8 mouse cellular contexts compared by ENCODE assay signal in the genomic region with DNA sequence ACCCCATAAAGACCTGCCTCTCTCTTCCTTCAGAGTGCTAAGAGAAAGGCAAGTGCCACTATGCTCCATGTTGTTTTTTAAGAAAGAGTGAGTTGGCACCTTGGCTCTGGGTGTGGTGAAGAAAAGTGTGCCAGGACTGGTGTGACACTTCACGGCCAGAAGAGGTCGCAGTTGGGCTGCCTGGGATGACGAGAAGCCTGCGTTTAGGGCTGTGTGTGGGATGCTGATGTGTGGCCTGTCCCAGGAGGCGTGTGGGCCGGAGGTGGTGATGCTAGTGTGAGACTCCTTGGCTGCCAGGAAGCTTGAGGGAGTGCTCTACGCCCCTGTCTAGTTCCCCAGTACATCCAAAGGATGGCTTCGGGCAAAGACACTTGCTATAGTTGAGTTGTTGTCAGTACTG. TPM values are rescaled to one million over a fixed set of nuclear protein-coding genes. Genes with fewer than 3 reads are reported as not detected.
A peak's percentile ranks its signal among the peaks of the same experiment; 100 is the strongest.
DNase-seq lines count a peak whose midpoint lies in the region; ATAC-seq and TF ChIP-seq lines count a peak whose summit lies in the region.

No protein-coding gene starts in this region.

- no peak for TF ChIP-seq EP300 in stomach, postnatal 0 days (optimal IDR thresholded peaks at IDR 0.05)

- TF ChIP-seq CTCF in stomach, postnatal 0 days (IDR thresholded peaks at IDR 0.05; ENCODE audit: low read depth), result peak; percentile 95

- H3K4me2 ChIP-seq in limb, embryonic 14.5 days (replicated peaks; ENCODE audit: low read depth, low read length, severe bottlenecking), result no peak overlapping the region
- H3K4me2 ChIP-seq in stomach, postnatal 0 days (replicated peaks; ENCODE audit: low read depth), result no peak overlapping the region

- WGBS in limb, embryonic 14.5 days, result 13% methylated on average over 8 of the region's 8 CpGs
- WGBS in stomach, postnatal 0 days, result 20% methylated on average over 8 of the region's 8 CpGs

- peak; percentile 64 for ATAC-seq in inflammation-experienced regulatory T-cells, adult 6 months
- ATAC-seq in limb, embryonic 14.5 days (ENCODE audit: low FRiP score, low read depth), result no peak
- ATAC-seq in monocyte, adult 5-6 weeks (replicated peaks; ENCODE audit: insufficient number of reproducible peaks, low FRiP score, low TSS enrichment, poor library complexity, severe bottlenecking), result peak; percentile 65
- ATAC-seq in stomach, postnatal 0 days (ENCODE audit: low FRiP score, low TSS enrichment), result peak; percentile 60; the same call in 1 of the 2 replicates

- peaks cover 17% of the 10 kb centered on the region; the same call in 1 of the 2 replicates for H3K4me1 ChIP-seq in limb, embryonic 14.5 days (ENCODE audit: control insufficient read depth, insufficient read depth, low read length)
- H3K4me1 ChIP-seq in stomach, postnatal 0 days (replicated peaks; ENCODE audit: control insufficient read depth, insufficient read depth), result no peaks in the 10 kb centered on the region

- H3K27ac ChIP-seq in limb, embryonic 14.5 days (replicated peaks; ENCODE audit: low read depth, low read length), result no peak overlapping the region
- H3K27ac ChIP-seq in stomach, postnatal 0 days (replicated peaks), result no peak overlapping the region

- H3K9ac ChIP-seq in limb, embryonic 14.5 days (ENCODE audit: low read depth, low read length, severe bottlenecking), result no peak overlapping the region
- no peak overlapping the region for H3K9ac ChIP-seq in stomach, postnatal 0 days (ENCODE audit: low read length)

- no peak overlapping the region for H3K4me3 ChIP-seq in limb, embryonic 14.5 days (replicated peaks; ENCODE audit: low read length)
- no peak overlapping the region for H3K4me3 ChIP-seq in stomach, postnatal 0 days (ENCODE audit: low read depth, low read length)

- DNase-seq in urinary bladder, postnatal 4 days (ENCODE audit: low spot score in 2 of 2), result peak; percentile 35 to 69
- no peak for DNase-seq in urinary bladder, adult 18-20 months (ENCODE audit: low spot score in 2 of 2)
- DNase-seq in cerebellum, adult 8-10 months, result peak; percentile 50
- DNase-seq in frontal cortex, adult 2 months (ENCODE audit: extremely low spot score in 1 of 2, low spot score in 1 of 2), result peak; percentile 44 to 85
- peak; percentile 27 for DNase-seq in limb, embryonic 14.5 days (ENCODE audit: low spot score)
- DNase-seq in stomach, postnatal 0 days (ENCODE audit: low spot score), result peak; percentile 68

- H3K27me3 ChIP-seq in limb, embryonic 14.5 days (ENCODE audit: control insufficient read depth, insufficient read depth, low read length), result no peaks in the 10 kb centered on the region
- no peaks in the 10 kb centered on the region for H3K27me3 ChIP-seq in stomach, postnatal 0 days (ENCODE audit: control insufficient read depth, insufficient read depth, low read length)

- no peaks in the 10 kb centered on the region for H3K9me3 ChIP-seq in limb, embryonic 14.5 days (ENCODE audit: control insufficient read depth, low read length)
- H3K9me3 ChIP-seq in stomach, postnatal 0 days (ENCODE audit: control insufficient read depth, low read length), result no peaks in the 10 kb centered on the region

- H3K36me3 ChIP-seq in limb, embryonic 14.5 days (ENCODE audit: control insufficient read depth, insufficient read depth, low read length), result peaks cover 7% of the 10 kb centered on the region; the same call in 1 of the 2 replicates
- H3K36me3 ChIP-seq in stomach, postnatal 0 days (ENCODE audit: control insufficient read depth, insufficient read depth, low read length), result peaks cover 2% of the 10 kb centered on the region; the same call in 1 of the 2 replicates

- TF ChIP-seq POLR2A in limb, embryonic 14.5 days (IDR thresholded peaks at IDR 0.05; ENCODE audit: borderline replicate concordance, extremely low read depth, insufficient read depth, insufficient read length), result no peak

RNA-seq across cellular contexts. Expression of gene Wars, which starts 9.0 kb away (rescaled TPM):
- 93.5 and 97.7 TPM in 2 replicates for polyA plus RNA-seq in frontal cortex, adult 2 months (2012; rRNA removed)
- 10 to 100 TPM; 47.8 to 53.4 (median 48.0) TPM for polyA plus RNA-seq in inflammation-experienced regulatory T-cells, adult 6 months (2017; shearing (Covaris generic))
- polyA plus RNA-seq in limb, embryonic 14.5 days (2012; rRNA removed), result 65.6 and 70.6 TPM in 2 replicates
- 67.6 and 69.9 TPM in 2 replicates for polyA plus RNA-seq in limb, embryonic 14.5 days (2014; fragmentation: Nextera tagmentation; extraction: Ambion mirVana)
- 42.0 to 59.0 TPM (median 59.0 TPM) in 3 replicates for total RNA-seq in monocyte, adult 5-6 weeks (2017)
- polyA plus RNA-seq in stomach, postnatal 0 days (2015; fragmentation: Nextera tagmentation; extraction: Ambion mirVana), result 70.7 and 76.0 TPM in 2 replicates

RNA-seq across cellular contexts. Expression of gene Wdr25, which starts 9.5 kb away (rescaled TPM):
- 17.4 and 20.0 TPM in 2 replicates for polyA plus RNA-seq in frontal cortex, adult 2 months (2012; rRNA removed)
- polyA plus RNA-seq in inflammation-experienced regulatory T-cells, adult 6 months (2017; shearing (Covaris generic)), result 10 to 100 TPM in 1 of 3 experiments, 1 to 10 TPM in 2; 3.4 to 14.4 (median 6.0) TPM
- polyA plus RNA-seq in limb, embryonic 14.5 days (2012; rRNA removed), result 12.7 and 16.9 TPM in 2 replicates
- polyA plus RNA-seq in limb, embryonic 14.5 days (2014; fragmentation: Nextera tagmentation; extraction: Ambion mirVana), result 3.9 and 4.6 TPM in 2 replicates
- 3.0 to 9.0 TPM (median 6.5 TPM) in 3 replicates for total RNA-seq in monocyte, adult 5-6 weeks (2017)
- 3.2 and 3.9 TPM in 2 replicates for polyA plus RNA-seq in stomach, postnatal 0 days (2015; fragmentation: Nextera tagmentation; extraction: Ambion mirVana)

Comparison
In these comparisons a context has a peak if more than half of its experiments do, and no peak if none do; other contexts are left out.
1. DNase-seq: peak in urinary bladder, postnatal 4 days (2 of 2), cerebellum, adult 8-10 months (single experiment), frontal cortex, adult 2 months (2 of 2), limb, embryonic 14.5 days (single experiment) and stomach, postnatal 0 days (single experiment); none in urinary bladder, adult 18-20 months (0 of 2).